Mouse (Mus musculus) heart, postnatal 25 days (tissue): ENCODE measurements at regions not wholly inside any gene's neighbourhood (a gene's known extent, or its start where the extent isn't known, plus 50 kb on each side); places are given as distances from the start of the nearest gene placed in this dataset.

Source experiments
- DNase-seq: peaks from one replicate; pipeline ENCODE4 v3.0.0; 2022; ENCODE audit warnings: low spot score
- intact Hi-C: fragments of 180-260 bp; cut with DNase I; formaldehyde crosslinking; loops from one replicate; pipeline ENCODE4 v1.15.1; 2025

- intact Hi-C loops: loop anchor here (5.0 kb wide), 1 partner anchor 62 kb away; no protein-coding TSS in a partner anchor
- no peak for DNase-seq
Observed at GRCm38 (mm10) chr9:77845664-77846290, 71.4 kb upstream of the Elovl5 start.

GRCm38 (mm10) chr9:77848580-77848979, 68.6 kb upstream of the Elovl5 start:
- DNase-seq: no peak
- intact Hi-C loops: loop anchor here (5.0 kb wide), 1 partner anchor 59 kb away; no protein-coding TSS in a partner anchor

GRCm38 (mm10) chr9:77849343-77849742, 67.8 kb upstream of the Elovl5 start:
- intact Hi-C loops: loop anchor here (5.0 kb wide), 1 partner anchor 58 kb away; no protein-coding TSS in a partner anchor

GRCm38 (mm10) chr9:77851336-77851735, 65.8 kb upstream of the Elovl5 start:
- intact Hi-C loops: no loop called here
- DNase-seq: no peak

More at GRCm38 (mm10) chr9:77849343-77849742, 67.8 kb upstream of the Elovl5 start:
- DNase-seq: no peak

- intact Hi-C loops: loop anchor here (5.0 kb wide), 1 partner anchor 50 kb away; no protein-coding TSS in a partner anchor
- DNase-seq: no peak
Observed at GRCm38 (mm10) chr9:77857091-77858058, 59.8 kb upstream of the Elovl5 start.

- no peak for DNase-seq
- intact Hi-C loops: loop anchor here (5.0 kb wide), 1 partner anchor 51 kb away; no protein-coding TSS in a partner anchor
Observed at GRCm38 (mm10) chr9:77858127-77858794, 58.9 kb upstream of the Elovl5 start.
